Comparison of ENCODE assay signal across 25 mouse cellular contexts in genomic region chr8:66339551-66339950, GRCm38 (mm10).
DNase-seq lines count a peak whose midpoint lies in the region; TF ChIP-seq lines count a peak whose summit lies in the region.
"Had no signal": no experiment of that assay in that cellular context is flagged by ENCODE, and none has a peak within 500 bp of the region (broad histone marks: within the 10 kb centered on the region; RNA-seq: fewer than 3 reads in every experiment).

No protein-coding gene starts in this region.

- WGBS in lung, adult 2 months = 72% methylated on average over 3 of the region's 3 CpGs
- WGBS in hindbrain, embryonic 10.5 days = 86% methylated on average over 3 of the region's 3 CpGs

- H3K4me1 ChIP-seq in lung, adult 2 months (ENCODE audit: control insufficient read depth, insufficient read depth, low read length) = no peaks in the 10 kb centered on the region
- no peaks in the 10 kb centered on the region for H3K4me1 ChIP-seq in hindbrain, embryonic 10.5 days (replicated peaks)
- H3K4me1 ChIP-seq: embryonic facial prominence, embryonic 12.5 days; embryonic facial prominence, embryonic 15.5 days; heart, embryonic 12.5 days; heart, embryonic 15.5 days had no signal

- no peak overlapping the region for H3K4me3 ChIP-seq in lung, adult 2 months (replicated peaks; ENCODE audit: extremely low read depth, low read depth, low read length)
- H3K4me3 ChIP-seq in hindbrain, embryonic 10.5 days = no peak overlapping the region
- H3K4me3 ChIP-seq: embryonic facial prominence, embryonic 12.5 days; embryonic facial prominence, embryonic 15.5 days; heart, embryonic 12.5 days; heart, embryonic 15.5 days had no signal

- H3K9me3 ChIP-seq in hindbrain, embryonic 10.5 days = no peaks in the 10 kb centered on the region
- H3K9me3 ChIP-seq: embryonic facial prominence, embryonic 12.5 days; embryonic facial prominence, embryonic 15.5 days; G1E; heart, embryonic 12.5 days; heart, embryonic 15.5 days had no signal

- H3K36me3 ChIP-seq in splenic B cell, adult 2 months (ENCODE audit: control insufficient read depth, insufficient read depth, low read length, poor library complexity, severe bottlenecking) = no peaks in the 10 kb centered on the region
- no peaks in the 10 kb centered on the region for H3K36me3 ChIP-seq in hindbrain, embryonic 10.5 days
- H3K36me3 ChIP-seq: embryonic facial prominence, embryonic 12.5 days; embryonic facial prominence, embryonic 15.5 days; G1E; heart, embryonic 12.5 days; heart, embryonic 15.5 days had no signal

- no peak for TF ChIP-seq POLR2A in lung, adult 2 months (IDR thresholded peaks at IDR 0.05; ENCODE audit: borderline replicate concordance, extremely low read depth, low read depth, low read length)

- TF ChIP-seq CTCF in lung, adult 2 months (IDR thresholded peaks at IDR 0.05; ENCODE audit: insufficient read depth, low read length) = no peak

- H3K27me3 ChIP-seq in splenic B cell, adult 2 months (ENCODE audit: control insufficient read depth, insufficient read depth, low read length, poor library complexity, severe bottlenecking) = no peaks in the 10 kb centered on the region
- no peaks in the 10 kb centered on the region for H3K27me3 ChIP-seq in hindbrain, embryonic 10.5 days (ENCODE audit: insufficient read depth, poor library complexity, severe bottlenecking)
- H3K27me3 ChIP-seq: CH12.LX; embryonic facial prominence, embryonic 12.5 days; embryonic facial prominence, embryonic 15.5 days; heart, embryonic 12.5 days; heart, embryonic 15.5 days; Patski had no signal

- peak; percentile 21 for DNase-seq in lung, postnatal 36 days
- DNase-seq in lung, adult 2 months = no peak
- DNase-seq in A20 (ENCODE audit: low read depth, low spot score) = peak; percentile 68
- peak; percentile 31 to 34 for DNase-seq in B cell, adult 2 months
- peak; percentile 50 for DNase-seq in splenic B cell, adult 2 months (ENCODE audit: low read depth, low spot score)
- no peak for DNase-seq in hindbrain, embryonic 10.5 days (ENCODE audit: low spot score)
- DNase-seq: adrenal gland, postnatal 10 days; adrenal gland, postnatal 36 days; cerebellum, adult 11 months; cerebellum, adult 2 months; cerebellum, adult 9-11 months; cerebellum, postnatal 25 days; gastrocnemius, postnatal 25 days; heart, adult 18-20 months; heart, postnatal 10 days; heart, postnatal 36 days had no signal

- no peak overlapping the region for H3K27ac ChIP-seq in hindbrain, embryonic 10.5 days
- H3K27ac ChIP-seq: embryonic facial prominence, embryonic 12.5 days; embryonic facial prominence, embryonic 15.5 days; heart, embryonic 15.5 days; hindbrain, embryonic 14.5 days; hindbrain, postnatal 0 days had no signal

Comparison
In these comparisons a context has a peak if more than half of its experiments do, and no peak if none do; other contexts are left out.
1. DNase-seq: peak in lung, postnatal 36 days (single experiment), A20 (single experiment), B cell, adult 2 months (2 of 2) and splenic B cell, adult 2 months (single experiment); none in lung, adult 2 months (single experiment) and hindbrain, embryonic 10.5 days (single experiment).